Mouse (Mus musculus) kidney, embryonic 15.5 days (tissue): ENCODE results near the gene Bptf. TPM values are rescaled to one million over a fixed set of nuclear protein-coding genes. Genes with fewer than 3 reads are reported as not detected.
"Not testable (repeated sequence)": the region's sequence is repeated elsewhere in the genome, so short reads cannot be mapped to it uniquely, and the experiment has no call there.

Experiments used
- ATAC-seq: fragments of 200-750 bp; cut with Nextera tagmentation; replicated peaks from 2 replicates; pipeline ENCODE4 v1.8.0; 2017; ENCODE audit warnings: moderate TSS enrichment; ENCODE audit not compliant: low FRiP score
- H3K27ac ChIP-seq: fragments of 300-500 bp; sonication (generic); 2 replicates; pipeline ENCODE4 v1.5.1; 2015; ENCODE audit warnings: mild to moderate bottlenecking, inconsistent platforms
- H3K27me3 ChIP-seq: fragments of 300-500 bp; sonication (generic); 2 replicates; pipeline ENCODE4 v1.6.1; 2015; ENCODE audit warnings: inconsistent platforms
- H3K36me3 ChIP-seq: fragments of 300-500 bp; sonication (generic); 2 replicates; pipeline ENCODE4 v1.6.1; 2015; ENCODE audit warnings: inconsistent platforms
- H3K4me1 ChIP-seq: fragments of 300-500 bp; sonication (generic); 2 replicates; pipeline ENCODE4 v1.6.1; 2015; ENCODE audit warnings: inconsistent platforms
- H3K4me2 ChIP-seq: fragments of 300-500 bp; sonication (generic); 2 replicates; pipeline ENCODE4 v1.6.1; 2015; ENCODE audit warnings: moderate library complexity, mild to moderate bottlenecking, inconsistent platforms
- H3K4me3 ChIP-seq: fragments of 300-500 bp; sonication (generic); replicated peaks from 2 replicates; pipeline ENCODE4 v1.5.1; 2015; ENCODE audit warnings: mild to moderate bottlenecking, inconsistent platforms
- H3K9ac ChIP-seq: fragments of 300-500 bp; sonication (generic); 2 replicates; pipeline ENCODE4 v1.6.1; 2015; ENCODE audit warnings: mild to moderate bottlenecking, inconsistent platforms
- H3K9me3 ChIP-seq: fragments of 300-500 bp; sonication (generic); replicated peaks from 2 replicates; pipeline ENCODE4 v1.6.1; 2016; ENCODE audit warnings: inconsistent platforms
- WGBS: fragments of 180-500 bp; shearing (Covaris S2); methylation state at CpG from one replicate; pipeline ENCODE4 v1.1.7; 2015; ENCODE audit warnings: mixed read lengths; 5-methylcytosine and 5-hydroxymethylcytosine counted together
- polyA plus RNA-seq: library from polyadenylated mRNA; unstranded; fragments of >200 nt; fragmentation: Nextera tagmentation; extraction: Ambion mirVana; gene quantifications from 2 replicates; pipeline ENCODE4 v1.2.1, GENCODE M21; 2015

Bptf gene
- polyA plus RNA-seq, 1 experiment from 2014 or later = 35.0 TPM

- Histone ChIP-seq H3K4me3 (no peak overlapping the region), H3K9ac (no peak overlapping the region), H3K27ac (no peak overlapping the region), H3K4me1 (peaks cover 17% of the 10 kb centered on the region), H3K9me3 (no peaks in the 10 kb centered on the region), H3K36me3 (peaks cover 76% of the 10 kb centered on the region), H3K4me2 (no peak overlapping the region), H3K27me3 (no peaks in the 10 kb centered on the region)
- no peak for ATAC-seq
- 78% methylated on average over 3 of the region's 3 CpGs for WGBS
Measured at GRCm38 (mm10) chr11:106994246-106995085, 137.5 kb downstream of the Bptf start.

GRCm38 (mm10) chr11:106987384-106987783 is 144.5 kb downstream of the Bptf start:
- Histone ChIP-seq H3K4me2 (no peak overlapping the region), H3K36me3 (peaks cover 55% of the 10 kb centered on the region), H3K9ac (no peak overlapping the region), H3K9me3 (no peaks in the 10 kb centered on the region), H3K4me3 (no peak overlapping the region), H3K27ac (no peak overlapping the region), H3K4me1 (no peaks in the 10 kb centered on the region), H3K27me3 (no peaks in the 10 kb centered on the region)
- ATAC-seq = no peak
- WGBS = 97% methylated on average over 2 of the region's 2 CpGs

- H3K27ac ChIP-seq, H3K9ac ChIP-seq, H3K4me1 ChIP-seq, H3K4me2 ChIP-seq, H3K27me3 ChIP-seq, H3K4me3 ChIP-seq, H3K9me3 ChIP-seq, ATAC-seq: not testable (repeated sequence)
- 92% methylated on average over 9 of the region's 9 CpGs for WGBS
- peaks cover 44% of the 10 kb centered on the region for H3K36me3 ChIP-seq
Measured at GRCm38 (mm10) chr11:106985979-106986604, 145.8 kb downstream of the Bptf start.

Other genes with a start within 250 kb of the Bptf start
- gene Smurf2, start 211.4 kb downstream of the Bptf start, polyA plus RNA-seq = 12.8 and 13.7 TPM in 2 replicates
- gene Kpna2, start 132.6 kb downstream of the Bptf start, polyA plus RNA-seq = 407 and 415 TPM in 2 replicates
- 1.7 and 2.1 TPM in 2 replicates for gene 1810010H24Rik, start 106.4 kb downstream of the Bptf start, polyA plus RNA-seq
- 58.1 and 59.2 TPM in 2 replicates for gene Nol11, start 57.3 kb upstream of the Bptf start, polyA plus RNA-seq